Mouse (Mus musculus) colon, adult 2 months (tissue): Measurements from ENCODE around the gene Vmn2r47. TPM values are rescaled to one million over a fixed set of nuclear protein-coding genes. Genes with fewer than 3 reads are reported as not detected.

Experiments used
- polyA plus RNA-seq: library from polyadenylated mRNA; depleted of rRNA; stranded (reverse); fragments of >200 nt; gene quantifications from 2 replicates; pipeline ENCODE4 v1.2.3, GENCODE M21; 2012; rRNA removed

The Vmn2r47 gene
- not detected in 2 replicates for polyA plus RNA-seq

GRCm38 (mm10) chr7:9841225-9841624, at the start of gene Vmn2r47:
TSS of gene Vmn2r47 (minus strand) at chr7:9841325.

GRCm38 (mm10) chr7:9770471-9770870, 70.7 kb downstream of the Vmn2r47 start, which contains the start of gene Vmn2r46:
TSS of gene Vmn2r46 (minus strand) at chr7:9770571.

Other genes with a start within 250 kb of the Vmn2r47 start
- not detected in 2 replicates for gene Vmn2r46, start 70.8 kb downstream of the Vmn2r47 start, polyA plus RNA-seq
- gene Vmn2r48, start 112.3 kb upstream of the Vmn2r47 start, polyA plus RNA-seq: not detected in 2 replicates
- not detected in 2 replicates for gene Vmn2r49, start 150.9 kb upstream of the Vmn2r47 start, polyA plus RNA-seq
- gene Vmn2r50, start 212.0 kb upstream of the Vmn2r47 start, polyA plus RNA-seq: not detected in 2 replicates